Mouse (Mus musculus) liver, adult (tissue): ENCODE results near the gene Slc2a3.

Experiments used
- GATA4 ChIP-seq: IDR thresholded peaks from 2 replicates; pipeline ENCODE4 v1.6.1; 2014; ENCODE audit warnings: mild to moderate bottlenecking, low read length; ENCODE audit not compliant: insufficient replicate concordance

Gene Slc2a3

GRCm38 (mm10) chr6:122707036-122707800, 94.2 kb downstream of the Slc2a3 start, which contains the start of gene Nanog:
Gene Nanog, plus strand, starts transcription at chr6:122707489.
- TF ChIP-seq GATA4: no peak

- no peak for TF ChIP-seq GATA4
These were observed 95.1 kb downstream of the Slc2a3 start for GRCm38 (mm10) chr6:122706337-122706840.

- no peak for TF ChIP-seq GATA4
These were observed 97.7 kb downstream of the Slc2a3 start for GRCm38 (mm10) chr6:122703706-122704105.

DNA sequence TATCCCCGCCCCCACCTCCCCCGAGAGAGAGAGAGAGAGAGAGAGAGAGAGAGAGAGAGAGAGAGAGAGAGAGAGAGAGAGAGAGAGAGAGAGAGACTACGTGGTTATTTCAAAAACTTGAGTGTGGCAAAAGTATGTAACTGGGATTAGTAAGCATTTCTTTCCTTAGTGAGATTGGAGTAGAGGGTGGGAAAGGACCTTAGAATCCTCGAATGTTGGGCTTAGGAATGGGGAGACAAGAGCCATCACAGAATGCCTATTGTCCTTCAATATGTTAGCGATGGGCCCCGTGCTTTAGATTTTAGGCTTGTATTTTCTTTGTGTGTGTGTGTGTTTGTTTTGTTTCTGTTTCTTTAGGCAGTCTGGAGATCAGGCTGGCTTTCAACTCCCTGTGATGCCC, 98.2 kb downstream of the Slc2a3 start:
- no peak for TF ChIP-seq GATA4

GRCm38 (mm10) chr6:122702480-122703124, 98.8 kb downstream of the Slc2a3 start:
- TF ChIP-seq GATA4: no peak

- no peak for TF ChIP-seq GATA4
These were observed 99.6 kb downstream of the Slc2a3 start for GRCm38 (mm10) chr6:122701816-122702215.

GRCm38 (mm10) chr6:122695398-122695797, 106.0 kb downstream of the Slc2a3 start:
- no peak for TF ChIP-seq GATA4

DNA sequence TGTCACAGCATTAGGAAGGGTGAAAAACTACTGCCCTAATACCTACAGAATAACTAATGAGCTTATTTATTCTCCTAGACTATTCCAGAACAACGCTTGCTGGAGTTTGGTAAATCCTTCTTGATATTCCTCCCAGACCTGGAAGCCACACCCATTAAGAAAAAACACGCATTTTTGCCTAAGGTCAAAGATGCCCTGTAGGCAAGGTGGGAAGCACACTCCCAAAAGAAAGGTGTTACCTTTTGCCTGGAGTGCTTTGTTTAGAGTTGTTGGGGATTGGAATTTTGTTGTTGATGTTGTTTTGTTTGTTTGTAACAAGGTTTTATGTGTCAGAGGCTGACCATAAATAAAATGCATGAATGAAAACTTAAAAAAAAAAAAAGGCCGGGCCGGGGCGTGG, 111.4 kb downstream of the Slc2a3 start:
- TF ChIP-seq GATA4: no peak

DNA sequence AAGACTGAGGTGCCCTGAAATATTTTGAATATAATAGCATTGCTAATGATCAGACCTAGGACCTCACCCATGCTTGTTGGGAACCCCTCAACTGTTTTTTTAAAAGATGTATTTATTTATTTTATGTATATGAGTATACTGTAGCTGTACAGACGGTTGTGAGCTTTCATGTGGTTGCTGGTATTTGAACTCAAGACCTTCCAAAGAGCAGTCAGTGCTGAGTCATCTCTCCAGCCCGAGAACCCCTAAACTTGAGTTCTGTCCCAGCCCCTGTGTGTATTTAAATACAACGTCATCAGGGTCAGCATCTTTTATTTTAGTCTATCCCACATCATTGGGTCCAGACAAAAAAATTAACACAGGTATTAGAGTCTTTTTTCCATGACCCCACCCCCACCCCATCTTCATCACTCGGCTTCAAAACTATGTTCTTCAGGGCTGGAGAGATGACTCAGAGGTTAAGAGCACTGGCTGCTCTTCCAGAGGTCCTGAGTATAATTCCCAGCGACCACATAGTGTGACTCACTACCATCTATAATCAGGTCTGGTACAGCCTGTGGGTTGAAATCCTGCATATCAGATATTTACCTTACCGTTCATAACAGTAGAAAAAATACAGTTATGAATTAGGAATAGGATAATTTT, 111.9 kb downstream of the Slc2a3 start:
- TF ChIP-seq GATA4: no peak

DNA sequence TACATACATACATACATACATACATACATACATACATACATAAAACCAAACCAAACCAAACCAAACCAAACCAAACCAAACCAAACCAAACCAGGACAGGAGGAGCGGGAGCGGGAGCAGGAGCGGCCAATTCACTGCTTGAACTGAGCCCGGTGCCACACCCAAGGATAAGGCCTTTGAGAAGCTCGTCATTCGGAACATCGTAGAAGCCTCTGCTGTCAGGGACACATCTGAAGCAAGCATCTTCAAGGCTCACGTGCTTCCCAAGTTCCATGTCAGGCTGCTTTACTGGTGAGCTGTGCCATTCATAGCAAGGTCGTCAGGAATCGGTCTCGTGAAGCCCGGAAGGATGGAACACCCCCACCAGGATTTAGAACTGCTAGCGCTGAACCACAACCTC, 114.7 kb downstream of the Slc2a3 start:
- no peak for TF ChIP-seq GATA4

- no peak for TF ChIP-seq GATA4
These were observed 118.8 kb downstream of the Slc2a3 start for GRCm38 (mm10) chr6:122682646-122683045.
